Mouse (Mus musculus) myocyte (in vitro differentiated cells): ENCODE measurements around the gene Anapc11. TPM values are rescaled to one million over a fixed set of nuclear protein-coding genes. Genes with fewer than 3 reads are reported as not detected.
A peak's percentile ranks its signal among the peaks of the same experiment; 100 is the strongest.
"Not testable (repeated sequence)": the region's sequence is repeated elsewhere in the genome, so short reads cannot be mapped to it uniquely, and the experiment has no call there.

Source experiments
- H3K27me3 ChIP-seq: one replicate; pipeline ENCODE4 v1.6.1; 2011; ENCODE audit not compliant: control insufficient read depth, insufficient read depth, insufficient read length
- H3K36me3 ChIP-seq: one replicate; pipeline ENCODE4 v1.6.1; 2011; ENCODE audit not compliant: control insufficient read depth, insufficient read depth
- H3K4me2 ChIP-seq: one replicate; pipeline ENCODE4 v1.6.1; 2011; ENCODE audit warnings: low read depth, control low read depth
- H3K4me3 ChIP-seq: one replicate; pipeline ENCODE4 v1.5.1; 2011; ENCODE audit warnings: mild to moderate bottlenecking, control low read depth, moderate library complexity
- H3K79me2 ChIP-seq: one replicate; pipeline ENCODE4 v1.6.1; 2011; ENCODE audit not compliant: control insufficient read depth, insufficient read depth
- H3ac ChIP-seq: one replicate; pipeline ENCODE4 v1.6.1; 2011; ENCODE audit not compliant: control insufficient read depth, insufficient read length
- CEBPB ChIP-seq: IDR thresholded peaks from 2 replicates; pipeline ENCODE4 v1.6.1; 2011; ENCODE audit warnings: mild to moderate bottlenecking, moderate library complexity; ENCODE audit not compliant: poor library complexity, insufficient read depth, severe bottlenecking
- E2F4 ChIP-seq: IDR thresholded peaks from one replicate; pipeline ENCODE4 v1.6.1; 2011; ENCODE audit warnings: mild to moderate bottlenecking, control low read depth, moderate library complexity; ENCODE audit not compliant: insufficient read depth
- MAX ChIP-seq: IDR thresholded peaks from one replicate; pipeline ENCODE4 v1.6.1; 2011; ENCODE audit warnings: low read depth, mild to moderate bottlenecking, control low read depth
- MYOD1 ChIP-seq, 3 experiments: IDR thresholded peaks; one replicate each; pipeline ENCODE4 v1.6.1; 2011; ENCODE audit warnings: control low read depth in 2 of 3, low read depth in 2 of 3, mild to moderate bottlenecking in 2 of 3, moderate library complexity in 1 of 3; ENCODE audit not compliant: insufficient read length in 2 of 3, control insufficient read depth in 1 of 3
- MYOG ChIP-seq, 3 experiments: IDR thresholded peaks; one replicate each; pipeline ENCODE4 v1.6.1; 2011; ENCODE audit warnings: control low read depth in 2 of 3, low read depth in 2 of 3, mild to moderate bottlenecking in 2 of 3; ENCODE audit not compliant: insufficient read length in 2 of 3, control insufficient read depth in 1 of 3, insufficient read depth in 1 of 3
- POLR2A ChIP-seq: IDR thresholded peaks from one replicate; pipeline ENCODE4 v1.6.1; 2011; ENCODE audit warnings: low read depth, mild to moderate bottlenecking, control low read depth, moderate library complexity; ENCODE audit not compliant: insufficient read length
- POLR2AphosphoS2 ChIP-seq: IDR thresholded peaks from one replicate; pipeline ENCODE4 v1.6.1; 2011; ENCODE audit warnings: low read depth, control low read depth; ENCODE audit not compliant: insufficient read length
- REST ChIP-seq: IDR thresholded peaks from one replicate; pipeline ENCODE4 v1.6.1; 2011; ENCODE audit warnings: mild to moderate bottlenecking, control low read depth, moderate library complexity; ENCODE audit not compliant: insufficient read depth, insufficient read length
- SRF ChIP-seq: IDR thresholded peaks from one replicate; pipeline ENCODE4 v1.6.1; 2011; ENCODE audit warnings: low read depth; ENCODE audit not compliant: control insufficient read depth, insufficient read length
- TCF12 ChIP-seq: IDR thresholded peaks from one replicate; pipeline ENCODE4 v1.6.1; 2011; ENCODE audit warnings: mild to moderate bottlenecking, control low read depth; ENCODE audit not compliant: poor library complexity, insufficient read depth, severe bottlenecking
- TCF3 ChIP-seq: IDR thresholded peaks from one replicate; pipeline ENCODE4 v1.6.1; 2011; ENCODE audit warnings: low read depth, control low read depth; ENCODE audit not compliant: insufficient read length
- USF1 ChIP-seq: IDR thresholded peaks from one replicate; pipeline ENCODE4 v1.6.1; 2011; ENCODE audit warnings: low read depth, mild to moderate bottlenecking, control low read depth, moderate library complexity
- polyA plus RNA-seq: library from polyadenylated mRNA; unstranded; fragments of >200 nt; fragmentation: generic; extraction: Trizol; gene quantifications from one replicate; pipeline ENCODE4 v1.2.1, GENCODE M21; 2012; ENCODE audit warnings: missing spikeins

Anapc11 gene
- polyA plus RNA-seq, 1 experiment, result 184 TPM

- no peaks in the 10 kb centered on the region for H3K36me3 ChIP-seq
- H3K4me2 ChIP-seq, result peak within 1 kb of the TSS; percentile 99
- H3ac ChIP-seq, result peak within 1 kb of the TSS; percentile 63
- no peaks in the 10 kb centered on the region for H3K27me3 ChIP-seq
- peaks cover 31% of the 10 kb centered on the region for H3K79me2 ChIP-seq
- TF ChIP-seq MYOD1 (IDR thresholded peaks at IDR 0.05; ENCODE audit: control insufficient read depth in 1 of 3, insufficient read length in 2 of 3, low read depth in 2 of 3) (no peak), TCF3 (no peak)
- H3K4me3 ChIP-seq, result peak within 1 kb of the TSS; percentile 75
These were observed 47.3 kb upstream of the Anapc11 start, which contains the start of gene Ppp1r27 for GRCm38 (mm10) chr11:120550810-120551440. Gene Ppp1r27 (minus strand): TSS chr11:120551132.

- Histone ChIP-seq H3K36me3 (no peaks in the 10 kb centered on the region), H3K4me2 (no peak overlapping the region), H3ac (no peak overlapping the region), H3K27me3 (no peaks in the 10 kb centered on the region), H3K79me2 (peaks cover 14% of the 10 kb centered on the region), H3K4me3 (no peak overlapping the region)
- TF ChIP-seq E2F4, result no peak
- no peak for TF ChIP-seq TCF3
- TF ChIP-seq POLR2AphosphoS2, result no peak
- no peak for TF ChIP-seq REST
These were observed 45.5 kb upstream of the Anapc11 start for GRCm38 (mm10) chr11:120552736-120553135.

- Histone ChIP-seq H3K4me2 (peak overlapping the region; percentile 57), H3K27me3 (no peaks in the 10 kb centered on the region), H3K79me2 (no peaks in the 10 kb centered on the region), H3K4me3 (no peak overlapping the region), H3ac (no peak overlapping the region), H3K36me3 (peaks cover 7% of the 10 kb centered on the region)
- TF ChIP-seq SRF (no peak), CEBPB (peak; percentile 85), POLR2A (no peak), E2F4 (no peak), USF1 (peak; percentile 34), MAX (no peak), REST (no peak), MYOG (IDR thresholded peaks at IDR 0.05; ENCODE audit: control insufficient read depth in 1 of 3, insufficient read depth in 1 of 3, insufficient read length in 2 of 3, low read depth in 2 of 3) (peak in 2 of 3 experiments; percentile 74 to 82), POLR2AphosphoS2 (no peak), TCF3 (peak; percentile 4), TCF12 (peak; percentile 36), MYOD1 (IDR thresholded peaks at IDR 0.05; ENCODE audit: control insufficient read depth in 1 of 3, insufficient read length in 2 of 3, low read depth in 2 of 3) (peak in 2 of 3 experiments; percentile 52 to 73)
These were observed 43.4 kb upstream of the Anapc11 start for GRCm38 (mm10) chr11:120554834-120555233.

GRCm38 (mm10) chr11:120555260-120555659 lies 43.0 kb upstream of the Anapc11 start:
- Histone ChIP-seq H3K4me3 (no peak overlapping the region), H3K36me3 (peaks cover 10% of the 10 kb centered on the region), H3K79me2 (no peaks in the 10 kb centered on the region), H3ac (no peak overlapping the region), H3K4me2 (peak overlapping the region; percentile 57), H3K27me3 (no peaks in the 10 kb centered on the region)
- TF ChIP-seq USF1 (no peak), MYOG (IDR thresholded peaks at IDR 0.05; ENCODE audit: control insufficient read depth in 1 of 3, insufficient read depth in 1 of 3, insufficient read length in 2 of 3, low read depth in 2 of 3) (peak in 2 of 3 experiments; percentile 2 to 64), REST (no peak), SRF (no peak), MYOD1 (IDR thresholded peaks at IDR 0.05; ENCODE audit: control insufficient read depth in 1 of 3, insufficient read length in 2 of 3, low read depth in 2 of 3) (peak in 2 of 3 experiments; percentile 62 to 67), MAX (no peak), POLR2A (no peak), TCF12 (no peak), TCF3 (no peak), CEBPB (no peak), E2F4 (no peak), POLR2AphosphoS2 (no peak)

- H3ac ChIP-seq, H3K4me2 ChIP-seq, H3K27me3 ChIP-seq, H3K4me3 ChIP-seq, H3K79me2 ChIP-seq: not testable (repeated sequence)
- H3K36me3 ChIP-seq, result peaks cover 42% of the 10 kb centered on the region
These were observed 39.4 kb upstream of the Anapc11 start for GRCm38 (mm10) chr11:120558843-120559242.
